Mouse (Mus musculus) stomach, postnatal 0 days (tissue): Measurements from ENCODE around the gene Aagab. TPM values are rescaled to one million over a fixed set of nuclear protein-coding genes. Genes with fewer than 3 reads are reported as not detected.

Experiments used
- ATAC-seq: fragments of 200-750 bp; cut with Nextera tagmentation; 2 replicates; pipeline ENCODE4 v1.8.0; 2017; ENCODE audit not compliant: low FRiP score, low TSS enrichment
- DNase-seq: peaks from one replicate; pipeline ENCODE4 v3.0.0-alpha.2; 2016; ENCODE audit warnings: low spot score
- H3K27ac ChIP-seq: fragments of 300-500 bp; sonication (generic); replicated peaks from 2 replicates; pipeline ENCODE4 v1.5.1; 2014; ENCODE audit warnings: mild to moderate bottlenecking, control low read depth
- H3K27me3 ChIP-seq: fragments of 300-500 bp; sonication (generic); 2 replicates; pipeline ENCODE4 v1.6.1; 2014; ENCODE audit warnings: low read length; ENCODE audit not compliant: control insufficient read depth, insufficient read depth
- H3K36me3 ChIP-seq: fragments of 300-500 bp; sonication (generic); 2 replicates; pipeline ENCODE4 v1.6.1; 2014; ENCODE audit warnings: low read length, mixed read lengths; ENCODE audit not compliant: control insufficient read depth, insufficient read depth
- H3K4me1 ChIP-seq: fragments of 300-500 bp; sonication (generic); replicated peaks from 2 replicates; pipeline ENCODE4 v1.6.1; 2014; ENCODE audit warnings: antibody characterized with exemption; ENCODE audit not compliant: control insufficient read depth, insufficient read depth
- H3K4me2 ChIP-seq: fragments of 300-500 bp; sonication (generic); replicated peaks from 2 replicates; pipeline ENCODE4 v1.6.1; 2014; ENCODE audit warnings: low read depth, mild to moderate bottlenecking, control low read depth, moderate library complexity
- H3K4me3 ChIP-seq: fragments of 300-500 bp; sonication (generic); 2 replicates; pipeline ENCODE4 v1.5.1; 2014; ENCODE audit warnings: low read depth, low read length, control low read depth
- H3K9ac ChIP-seq: fragments of 300-500 bp; sonication (generic); 2 replicates; pipeline ENCODE4 v1.6.1; 2014; ENCODE audit warnings: mild to moderate bottlenecking, low read length, control low read depth, mixed read lengths
- H3K9me3 ChIP-seq: fragments of 300-500 bp; sonication (generic); 2 replicates; pipeline ENCODE4 v1.6.1; 2016; ENCODE audit warnings: low read length; ENCODE audit not compliant: control insufficient read depth
- CTCF ChIP-seq: IDR thresholded peaks from 2 replicates; pipeline ENCODE4 v1.5.1; 2016; ENCODE audit warnings: antibody characterized with exemption, low read depth, mild to moderate bottlenecking, moderate library complexity
- EP300 ChIP-seq: optimal IDR thresholded peaks from 2 replicates; pipeline ENCODE3; 2016; ENCODE audit warnings: antibody characterized with exemption
- WGBS: fragments of 180-500 bp; shearing (Covaris S2); extraction: QIAGEN DNeasy Blood & Tissue Kit; methylation state at CpG from one replicate; pipeline ENCODE4 v1.1.7; 2014; 5-methylcytosine and 5-hydroxymethylcytosine counted together
- polyA plus RNA-seq: library from polyadenylated mRNA; unstranded; fragments of >200 nt; fragmentation: Nextera tagmentation; extraction: Ambion mirVana; gene quantifications from 2 replicates; pipeline ENCODE4 v1.2.1, GENCODE M21; 2015

Gene Aagab
- polyA plus RNA-seq, 1 experiment from 2014 or later: 26.8 TPM

- Histone ChIP-seq H3K4me2 (no peak overlapping the region), H3K9ac (no peak overlapping the region), H3K27ac (peak overlapping the region; percentile 61), H3K36me3 (no peaks in the 10 kb centered on the region), H3K4me1 (peaks cover 3% of the 10 kb centered on the region; the same call in 1 of the 2 replicates), H3K9me3 (no peaks in the 10 kb centered on the region), H3K27me3 (no peaks in the 10 kb centered on the region), H3K4me3 (no peak overlapping the region)
- ATAC-seq: peak; percentile 43; the same call in 1 of the 2 replicates
- TF ChIP-seq CTCF: no peak
- TF ChIP-seq EP300: no peak
- WGBS: 52% methylated on average over 8 of the region's 8 CpGs
- DNase-seq: no peak
Measured at GRCm38 (mm10) chr9:63672797-63673493, 70.5 kb downstream of the Aagab start.

GRCm38 (mm10) chr9:63673494-63673805, 71.0 kb downstream of the Aagab start:
- Histone ChIP-seq H3K36me3 (no peaks in the 10 kb centered on the region), H3K4me2 (no peak overlapping the region), H3K27ac (peak overlapping the region; percentile 61), H3K27me3 (no peaks in the 10 kb centered on the region), H3K4me3 (no peak overlapping the region), H3K9ac (no peak overlapping the region), H3K9me3 (no peaks in the 10 kb centered on the region), H3K4me1 (peaks cover 5% of the 10 kb centered on the region; the same call in 1 of the 2 replicates)
- TF ChIP-seq CTCF (no peak), EP300 (no peak)
- WGBS: 84% methylated on average over 3 of the region's 3 CpGs
- DNase-seq (no peak), ATAC-seq (no peak)

- ATAC-seq: peak; percentile 83
Measured at GRCm38 (mm10) chr9:63674613-63675012, 72.2 kb downstream of the Aagab start.

GRCm38 (mm10) chr9:63677621-63678020, 75.2 kb downstream of the Aagab start:
- no peak for DNase-seq
- H3K27me3 ChIP-seq: no peaks in the 10 kb centered on the region
- H3K36me3 ChIP-seq: no peaks in the 10 kb centered on the region
- WGBS: 33% methylated on average over 3 of the region's 3 CpGs
- no peak overlapping the region for H3K27ac ChIP-seq
- no peak for ATAC-seq
- H3K4me2 ChIP-seq: no peak overlapping the region
- no peak overlapping the region for H3K9ac ChIP-seq
- TF ChIP-seq CTCF: no peak
- no peak for TF ChIP-seq EP300
- peaks cover 6% of the 10 kb centered on the region; the same call in 1 of the 2 replicates for H3K4me1 ChIP-seq
- H3K4me3 ChIP-seq: no peak overlapping the region
- H3K9me3 ChIP-seq: no peaks in the 10 kb centered on the region

More at GRCm38 (mm10) chr9:63674613-63675012, 72.2 kb downstream of the Aagab start:
- H3K27ac ChIP-seq: peak overlapping the region; percentile 31; the same call in 1 of the 2 replicates
- no peaks in the 10 kb centered on the region for H3K27me3 ChIP-seq
- H3K4me2 ChIP-seq: no peak overlapping the region
- no peak overlapping the region for H3K4me3 ChIP-seq
- DNase-seq: peak; percentile 45
- no peak overlapping the region for H3K9ac ChIP-seq
- no peaks in the 10 kb centered on the region for H3K36me3 ChIP-seq
- WGBS: 60% methylated on average over 10 of the region's 10 CpGs
- TF ChIP-seq CTCF: no peak
- no peaks in the 10 kb centered on the region for H3K9me3 ChIP-seq
- peaks cover 6% of the 10 kb centered on the region; the same call in 1 of the 2 replicates for H3K4me1 ChIP-seq

GRCm38 (mm10) chr9:63678076-63678475, 75.6 kb downstream of the Aagab start:
- Histone ChIP-seq H3K4me1 (peaks cover 6% of the 10 kb centered on the region; the same call in 1 of the 2 replicates), H3K9me3 (no peaks in the 10 kb centered on the region), H3K27me3 (no peaks in the 10 kb centered on the region), H3K9ac (no peak overlapping the region), H3K4me2 (no peak overlapping the region), H3K36me3 (no peaks in the 10 kb centered on the region), H3K27ac (no peak overlapping the region), H3K4me3 (no peak overlapping the region)
- ATAC-seq: peak; percentile 61
- whole genome bisulfite sequencing: 81% methylated on average over 1 of the region's 1 CpGs
- no peak for DNase-seq
- no peak for TF ChIP-seq EP300
- TF ChIP-seq CTCF: no peak

GRCm38 (mm10) chr9:63682301-63682700, 79.8 kb downstream of the Aagab start:
- TF ChIP-seq CTCF: no peak
- TF ChIP-seq EP300: no peak
- WGBS: 50% methylated on average over 9 of the region's 9 CpGs
- DNase-seq (peak; percentile 45), ATAC-seq (peak; percentile 41; the same call in 1 of the 2 replicates)
- Histone ChIP-seq H3K9me3 (no peaks in the 10 kb centered on the region), H3K27ac (no peak overlapping the region), H3K36me3 (no peaks in the 10 kb centered on the region), H3K27me3 (no peaks in the 10 kb centered on the region), H3K4me1 (peaks cover 6% of the 10 kb centered on the region; the same call in 1 of the 2 replicates), H3K9ac (no peak overlapping the region), H3K4me3 (no peak overlapping the region), H3K4me2 (no peak overlapping the region)
